Comparison of ENCODE assay signal across 11 mouse cellular contexts in the genomic region with DNA sequence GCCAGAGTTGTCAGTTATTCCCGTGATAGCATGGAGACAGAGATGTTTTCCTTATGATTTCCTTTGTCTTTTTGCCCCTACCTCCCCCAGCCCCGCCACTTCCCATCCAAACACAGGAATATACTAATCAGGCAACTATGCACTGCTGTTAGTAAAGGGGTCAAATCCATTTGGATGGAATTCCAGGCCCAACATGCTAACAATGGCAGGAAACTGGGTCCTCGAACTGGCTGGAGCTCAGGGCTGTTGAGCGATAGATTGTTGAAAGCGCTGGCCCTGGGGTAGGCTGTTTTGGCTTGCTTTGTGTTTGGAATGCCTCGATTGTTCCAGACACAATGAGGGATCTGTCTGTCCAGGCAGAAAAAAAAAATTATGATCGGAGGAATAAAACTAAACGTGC.
DNase-seq lines count a peak whose midpoint lies in the region; ATAC-seq and TF ChIP-seq lines count a peak whose summit lies in the region.
"Had no signal": no experiment of that assay in that cellular context is flagged by ENCODE, and none has a peak within 500 bp of the region (broad histone marks: within the 10 kb centered on the region; RNA-seq: fewer than 3 reads in every experiment).

No protein-coding gene starts in this region.

- no peaks in the 10 kb centered on the region for H3K9me3 ChIP-seq in kidney, embryonic 15.5 days (replicated peaks)
- no peaks in the 10 kb centered on the region for H3K9me3 ChIP-seq in hindbrain, embryonic 12.5 days (replicated peaks)

- TF ChIP-seq POLR2A in heart, adult 2 months (IDR thresholded peaks at IDR 0.05; ENCODE audit: insufficient read depth, low read depth, low read length), result no peak

- intact Hi-C loops in heart, adult 2 months (cut with DNase I), result loop anchor here (5.0 kb wide), 2 partner anchors 41 to 884 kb away; no protein-coding TSS in a partner anchor
- intact Hi-C loops in heart, postnatal 25 days (cut with DNase I), result loop anchor here (5.0 kb wide), 1 partner anchor 41 kb away; no protein-coding TSS in a partner anchor

- no peak overlapping the region for H3K9ac ChIP-seq in kidney, embryonic 15.5 days
- no peak overlapping the region for H3K9ac ChIP-seq in heart, adult 2 months (ENCODE audit: low read depth, low read length)
- H3K9ac ChIP-seq in hindbrain, embryonic 12.5 days, result no peak overlapping the region

- H3K4me2 ChIP-seq in kidney, embryonic 15.5 days, result no peak overlapping the region
- H3K4me2 ChIP-seq in hindbrain, embryonic 12.5 days (replicated peaks), result no peak overlapping the region

- ATAC-seq in kidney, embryonic 15.5 days (replicated peaks; ENCODE audit: low FRiP score), result no peak
- ATAC-seq in hindbrain, embryonic 12.5 days (ENCODE audit: low FRiP score), result no peak

- peak; percentile 85; the same call in 1 of the 2 replicates for TF ChIP-seq EP300 in heart, adult 2 months (IDR thresholded peaks at IDR 0.05; ENCODE audit: insufficient read depth, low read depth, low read length)

- H3K4me3 ChIP-seq in kidney, embryonic 15.5 days (replicated peaks), result no peak overlapping the region
- no peak overlapping the region for H3K4me3 ChIP-seq in heart, adult 2 months
- H3K4me3 ChIP-seq in hindbrain, embryonic 12.5 days, result no peak overlapping the region

- H3K4me1 ChIP-seq in kidney, embryonic 15.5 days, result peaks cover 20% of the 10 kb centered on the region
- peaks cover 4% of the 10 kb centered on the region for H3K4me1 ChIP-seq in heart, adult 2 months (ENCODE audit: control insufficient read depth, insufficient read depth, low read length)
- H3K4me1 ChIP-seq in hindbrain, embryonic 12.5 days, result no peaks in the 10 kb centered on the region

- no peaks in the 10 kb centered on the region for H3K27me3 ChIP-seq in kidney, embryonic 15.5 days
- H3K27me3 ChIP-seq in heart, adult 2 months (ENCODE audit: control insufficient read depth, insufficient read depth, low read length), result no peaks in the 10 kb centered on the region
- H3K27me3 ChIP-seq in hindbrain, embryonic 12.5 days, result no peaks in the 10 kb centered on the region

- WGBS in kidney, embryonic 15.5 days, result 71% methylated on average over 8 of the region's 8 CpGs
- WGBS in heart, adult 2 months, result 43% methylated on average over 8 of the region's 8 CpGs
- 73% methylated on average over 8 of the region's 8 CpGs for WGBS in hindbrain, embryonic 12.5 days

- no peaks in the 10 kb centered on the region for H3K36me3 ChIP-seq in kidney, embryonic 15.5 days
- H3K36me3 ChIP-seq in heart, adult 2 months (ENCODE audit: control insufficient read depth, insufficient read depth, low read length), result peaks cover 2% of the 10 kb centered on the region
- H3K36me3 ChIP-seq in hindbrain, embryonic 12.5 days, result no peaks in the 10 kb centered on the region

- no peaks in the 10 kb centered on the region for H3K79me2 ChIP-seq in heart, adult 2 months (replicated peaks; ENCODE audit: control insufficient read depth, insufficient read depth, low read length)

- peak overlapping the region; percentile 41 for H3K27ac ChIP-seq in kidney, embryonic 15.5 days
- peak overlapping the region; percentile 67 for H3K27ac ChIP-seq in heart, adult 2 months
- no peak overlapping the region for H3K27ac ChIP-seq in hindbrain, embryonic 12.5 days
- H3K27ac ChIP-seq: macrophage had no signal

- no peak for DNase-seq in kidney, adult 11 months
- peak; percentile 29 to 59 for DNase-seq in heart, adult 2 months
- DNase-seq in heart, postnatal 25 days (ENCODE audit: low spot score), result peak; percentile 34
- peak; percentile 79 for DNase-seq in lung, postnatal 36 days
- DNase-seq in urinary bladder, postnatal 36 days (ENCODE audit: low spot score in 2 of 2), result no peak
- no peak for DNase-seq in embryo, embryonic 9.5 days (ENCODE audit: extremely low spot score)
- DNase-seq: adrenal gland, postnatal 10 days; cerebellum, adult 8-10 months had no signal

- TF ChIP-seq CTCF in heart, adult 2 months (IDR thresholded peaks at IDR 0.05), result no peak

Comparison
In these comparisons a context has a peak if more than half of its experiments do, and no peak if none do; other contexts are left out.
1. DNase-seq: peak in heart, adult 2 months (2 of 2), heart, postnatal 25 days (single experiment) and lung, postnatal 36 days (single experiment); none in kidney, adult 11 months (single experiment), urinary bladder, postnatal 36 days (0 of 2) and embryo, embryonic 9.5 days (single experiment).